Mouse (Mus musculus) adrenal gland, adult 2 months (tissue): ENCODE results near the gene Sec14l2. TPM values are rescaled to one million over a fixed set of nuclear protein-coding genes. Genes with fewer than 3 reads are reported as not detected.

ENCODE experiments used
- DNase-seq: peaks from one replicate; pipeline ENCODE4 v3.0.0; 2021
- long read RNA-seq: library from polyadenylated mRNA; stranded (forward); transcript quantifications from one replicate; pipeline ENCODE4 v2.0.0, GENCODE M21; 2021
- polyA plus RNA-seq: library from polyadenylated mRNA; depleted of rRNA; stranded (reverse); fragments of >200 nt; gene quantifications from 2 replicates; pipeline ENCODE4 v1.2.3, GENCODE M21; 2012; rRNA removed
- total RNA-seq, 2 experiments: library from RNA; stranded (reverse); gene quantifications; 2 replicates each; pipeline ENCODE4 v1.2.3; 2021

Gene Sec14l2
- total RNA-seq, result 1 to 10 TPM; 1.8 to 2.2 TPM
- 0.59 and 0.71 TPM in 2 replicates for polyA plus RNA-seq
- long read RNA-seq, result 0 reads

DNA sequence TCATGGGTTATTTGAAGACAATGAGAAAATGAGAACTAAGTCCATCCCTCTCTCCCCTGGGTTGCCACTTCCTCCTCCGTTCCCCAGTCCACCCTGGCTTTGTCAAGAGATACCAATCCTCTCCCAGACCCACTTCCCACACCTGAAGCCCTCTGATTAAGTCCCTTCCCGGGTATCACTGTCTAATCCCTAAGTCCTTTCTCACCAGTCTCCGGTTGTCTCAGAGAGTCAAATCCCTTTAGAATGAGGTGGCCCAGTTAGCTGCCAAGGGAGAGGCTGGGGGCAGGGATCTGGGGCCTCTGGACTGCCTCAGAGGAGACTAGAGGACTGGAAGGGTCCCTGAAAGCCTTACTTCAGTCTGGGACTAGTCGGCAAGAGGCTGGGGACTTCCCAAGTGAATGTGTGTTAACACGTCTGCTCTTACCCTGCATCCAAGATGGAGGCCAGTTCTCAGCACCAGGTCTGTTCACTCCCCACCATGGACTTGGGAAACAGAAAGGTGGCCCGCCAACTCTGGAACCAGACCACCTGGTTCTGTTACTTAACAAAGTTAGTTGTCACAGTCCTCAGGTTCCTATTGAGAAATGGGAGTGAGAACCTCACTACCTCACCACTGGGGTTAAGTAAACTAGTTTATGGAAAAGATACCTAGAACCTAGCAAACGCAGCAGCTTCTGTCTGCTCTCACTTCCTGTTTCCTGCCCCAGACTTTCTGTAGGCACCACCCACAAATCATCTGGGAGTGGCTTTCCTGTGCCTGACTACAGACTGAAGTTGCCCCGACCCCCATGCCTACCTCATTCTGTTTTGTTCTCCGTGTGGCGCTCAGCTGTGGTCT, at the start of gene Sec14l2:
Sec14l2 (minus strand) TSS at position 674 of the 838 bp plus-strand sequence.
- no peak for DNase-seq

DNA sequence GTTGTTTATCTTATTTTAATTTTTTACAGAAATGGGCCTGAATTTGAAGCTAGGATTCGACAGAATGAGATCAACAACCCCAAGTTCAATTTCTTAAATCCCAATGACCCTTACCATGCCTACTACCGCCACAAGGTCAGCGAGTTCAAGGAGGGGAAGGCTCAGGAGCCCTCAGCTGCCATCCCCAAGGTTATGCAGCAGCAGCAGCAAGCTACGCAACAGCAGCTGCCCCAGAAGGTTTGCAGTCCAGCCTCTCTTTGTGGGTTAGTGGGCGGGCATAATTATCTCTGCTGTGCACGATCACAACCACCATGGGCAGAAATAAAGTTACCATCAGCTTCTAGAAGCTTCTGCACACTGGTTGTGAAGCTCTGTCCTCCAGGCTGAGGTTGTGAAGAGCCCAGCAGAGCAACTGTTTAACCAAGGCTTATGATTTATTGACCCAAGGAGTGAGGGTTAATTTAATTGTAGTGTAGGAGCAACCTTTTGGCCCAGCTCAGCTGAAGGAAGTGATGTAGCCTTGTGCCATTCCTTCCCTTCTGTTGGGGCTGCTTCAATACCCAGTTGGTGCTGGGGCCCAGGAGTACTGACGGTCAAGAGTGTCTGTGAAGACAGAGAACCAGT, 43.4 kb upstream of the Sec14l2 start:
- peak; percentile 39 for DNase-seq

DNA sequence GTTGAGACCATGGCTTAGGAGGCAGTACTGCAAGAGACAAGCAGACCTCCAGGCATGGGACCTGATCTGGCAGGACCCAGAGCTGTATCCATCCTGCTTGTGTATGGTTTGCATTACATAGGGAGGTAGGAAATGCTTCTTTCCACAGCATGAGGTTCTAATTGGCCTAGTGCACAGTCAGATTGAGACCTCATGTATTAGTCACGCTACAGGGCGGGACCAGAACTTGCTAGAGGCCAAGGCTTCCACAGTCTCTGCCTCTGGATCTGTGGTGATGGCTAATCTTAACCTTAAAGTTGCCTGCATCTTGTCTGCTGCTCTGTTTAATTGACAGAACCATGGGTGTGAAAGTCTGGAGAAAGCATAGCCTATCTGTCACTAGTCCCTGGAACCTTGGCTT, 41.5 kb upstream of the Sec14l2 start:
- DNase-seq, result peak; percentile 55

DNA sequence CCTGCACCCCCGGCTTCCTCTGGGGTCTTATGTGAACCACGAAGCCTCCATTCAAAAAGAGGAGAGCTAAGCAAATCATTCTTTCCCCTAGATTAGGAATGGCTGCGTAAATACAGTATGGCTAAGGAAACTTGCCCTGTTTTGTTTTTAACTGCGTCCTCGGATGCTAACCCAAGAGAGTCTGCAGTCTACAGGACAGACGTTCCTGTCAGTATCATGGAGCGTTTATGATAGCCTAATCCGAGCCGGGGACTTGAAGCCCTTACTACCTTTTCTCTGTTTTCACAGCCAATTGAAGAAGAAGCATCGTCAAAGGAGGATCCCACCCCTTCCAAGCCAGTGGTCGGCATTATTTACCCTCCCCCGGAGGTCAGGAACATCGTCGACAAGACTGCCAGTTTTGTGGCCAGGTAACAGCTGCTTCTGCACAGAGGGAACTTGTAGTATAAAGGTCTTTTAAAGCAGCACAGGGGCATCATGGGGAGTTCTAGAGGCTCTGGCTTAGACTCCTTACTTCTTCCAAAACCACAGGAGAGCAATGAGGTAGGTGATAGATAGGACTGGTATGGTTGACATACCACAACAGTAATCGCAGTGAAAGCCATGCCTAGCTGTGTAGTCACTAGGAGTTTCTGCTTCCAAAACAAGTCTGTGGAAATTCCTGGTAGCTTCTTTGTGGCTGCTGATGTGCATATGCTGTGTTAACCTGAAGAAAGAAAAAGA, 37.7 kb upstream of the Sec14l2 start:
- no peak for DNase-seq

DNA sequence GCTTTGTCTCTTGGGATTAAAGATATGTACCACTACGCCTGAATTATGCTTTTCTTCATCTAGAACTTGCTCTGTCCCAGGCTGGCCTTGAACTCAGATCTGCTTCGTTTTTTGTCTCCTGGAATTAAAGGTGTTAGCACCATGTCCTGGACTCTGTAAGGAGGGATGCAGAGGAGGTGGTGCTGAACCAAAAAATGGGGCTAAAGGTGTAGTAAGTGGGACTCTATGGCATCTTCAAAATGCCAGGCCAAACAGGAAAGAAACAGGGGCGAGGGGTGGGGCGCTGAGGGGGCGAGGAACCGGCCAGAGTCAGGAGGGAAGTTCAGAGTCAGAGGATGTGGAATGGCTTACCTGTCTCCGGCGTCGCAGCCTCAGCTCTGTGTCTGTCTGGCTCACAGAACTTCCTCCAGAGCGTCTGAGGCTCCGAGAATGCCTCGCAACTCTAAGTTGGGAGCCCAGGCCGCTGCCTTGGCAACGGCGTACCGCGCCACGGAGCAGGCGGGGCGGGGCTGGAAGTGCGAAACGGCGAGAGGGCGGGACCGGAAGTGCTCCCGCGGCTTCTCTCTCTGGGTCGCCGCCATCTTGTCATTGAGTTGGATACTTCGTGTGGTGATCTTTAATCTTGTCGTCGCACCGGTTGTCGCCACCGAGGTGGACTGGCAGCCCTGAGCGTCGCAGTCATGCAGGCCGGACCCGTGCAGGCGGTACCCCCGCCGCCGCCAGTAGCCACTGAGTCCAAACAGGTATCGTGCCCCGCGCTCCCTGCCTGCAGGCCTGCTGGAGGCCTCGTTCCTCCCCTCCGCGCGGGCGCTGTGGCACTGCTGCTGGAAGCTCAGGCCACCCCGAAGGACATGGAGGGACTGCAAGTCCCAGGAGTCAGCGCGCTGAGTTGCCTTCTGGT, 36.8 kb upstream of the Sec14l2 start, which contains the start of the genes Ccdc157 and Sf3a1:
Ccdc157 (minus strand) TSS at position 486 of the 901 bp plus-strand sequence.
Sf3a1 (plus strand) TSS at position 543 of the 901 bp plus-strand sequence.
- peak; percentile 96 for DNase-seq

DNA sequence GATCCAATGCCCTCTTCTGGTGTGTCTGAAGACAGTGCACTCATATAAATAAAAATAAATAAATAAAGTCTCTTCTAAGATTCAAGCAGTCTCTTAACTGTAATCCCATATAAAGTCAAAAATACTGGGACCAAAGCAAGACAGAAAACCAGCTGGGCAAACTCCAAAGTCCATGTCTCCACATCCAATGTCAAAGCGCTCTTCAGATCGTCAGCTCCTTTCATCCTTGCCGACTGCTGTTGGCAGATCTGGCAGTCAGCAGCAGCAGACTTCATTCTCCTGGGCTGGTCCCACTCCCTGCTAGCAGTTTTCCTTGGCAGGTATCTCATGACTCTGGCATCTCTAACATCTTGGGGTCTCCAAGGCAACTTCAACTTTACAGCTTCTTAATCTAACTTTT, 35.5 kb upstream of the Sec14l2 start:
- no peak for DNase-seq

DNA sequence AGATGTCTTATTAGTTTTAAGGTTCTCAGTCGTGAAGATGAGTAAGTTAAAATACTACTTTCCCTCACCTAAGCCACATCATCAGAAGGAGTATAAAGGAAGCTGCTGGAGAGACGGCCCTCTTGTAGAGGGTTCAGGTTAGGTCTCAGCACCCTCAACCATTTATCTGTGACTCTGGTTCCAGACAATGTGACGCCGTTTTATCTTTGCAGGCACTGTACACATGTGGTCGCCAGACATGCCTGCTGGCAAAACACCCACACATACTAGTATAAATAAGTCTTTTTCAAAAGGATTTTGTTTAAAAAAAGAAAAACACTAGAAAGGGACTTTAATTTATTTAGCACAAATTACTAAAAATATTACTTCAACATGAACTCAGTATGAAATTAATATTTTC, 32.4 kb upstream of the Sec14l2 start:
- no peak for DNase-seq

DNA sequence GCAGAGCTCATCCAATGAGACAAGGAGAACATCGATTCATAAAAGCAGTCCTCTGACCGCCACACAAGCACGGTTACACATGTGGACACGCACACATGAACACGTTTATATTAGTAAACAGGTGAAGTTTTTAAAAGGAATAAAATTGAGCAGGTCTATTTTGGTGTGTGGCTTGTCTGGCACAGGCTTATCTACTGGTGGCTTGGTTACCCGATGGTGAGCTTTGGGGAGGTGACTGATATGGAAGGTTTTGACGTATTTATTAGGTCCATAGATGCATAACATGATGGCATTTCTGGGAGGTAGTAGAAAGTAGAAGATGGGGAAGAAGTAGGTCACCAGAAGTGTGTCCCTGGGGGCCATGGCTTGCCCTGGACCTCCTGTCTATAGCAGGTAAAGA, 30.5 kb upstream of the Sec14l2 start:
- DNase-seq, result no peak

DNA sequence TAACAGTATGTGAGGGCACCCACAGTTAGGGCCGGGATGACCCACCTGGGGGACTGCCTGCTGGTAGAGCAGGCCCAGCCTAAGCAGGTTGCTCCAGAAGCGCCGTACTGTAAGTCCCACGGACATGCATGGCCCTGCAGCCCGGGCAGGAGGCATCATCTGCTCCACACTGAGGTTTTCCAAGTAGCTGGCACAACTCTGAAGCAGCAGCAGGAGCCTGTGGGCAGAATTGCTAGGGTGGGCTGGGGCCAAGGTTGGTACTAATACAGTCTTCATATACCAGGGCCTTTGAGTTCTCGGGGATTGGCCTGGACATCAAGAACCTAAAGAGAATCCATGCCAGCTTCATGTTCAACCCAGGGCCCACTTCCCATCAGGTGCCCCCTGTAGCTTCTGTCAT, 26.7 kb upstream of the Sec14l2 start:
- DNase-seq, result no peak

DNA sequence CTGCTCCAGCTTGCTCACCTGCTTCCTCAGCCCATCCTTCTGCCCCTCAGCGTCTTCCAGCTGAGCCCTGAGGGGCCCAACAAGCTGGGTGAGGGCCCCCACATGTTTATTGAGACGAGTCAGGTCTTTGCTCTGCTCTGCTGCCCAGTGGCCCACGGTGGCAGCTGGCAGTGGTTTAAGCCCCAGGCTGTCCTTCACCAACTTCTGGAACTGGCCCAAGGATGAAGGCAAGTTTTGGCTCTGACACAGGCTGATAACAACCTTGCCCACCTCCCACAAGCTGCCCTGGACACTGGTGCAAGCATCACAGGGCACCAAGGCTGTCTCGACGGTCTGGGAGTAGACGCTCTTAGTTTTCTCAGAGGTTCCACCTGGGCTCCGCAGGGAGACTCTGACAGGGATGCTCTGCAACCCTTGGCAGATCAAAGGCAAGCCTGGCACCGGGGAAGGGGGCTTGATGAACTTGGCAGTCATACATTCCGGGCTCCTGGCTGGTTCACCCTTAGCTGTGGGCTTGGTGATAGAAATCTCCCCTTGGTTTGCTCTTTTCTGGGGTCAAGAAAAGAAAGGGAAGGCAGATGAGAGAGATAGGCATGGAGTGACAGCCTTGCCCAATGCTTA, 25.4 kb upstream of the Sec14l2 start:
- peak; percentile 32 for DNase-seq

DNA sequence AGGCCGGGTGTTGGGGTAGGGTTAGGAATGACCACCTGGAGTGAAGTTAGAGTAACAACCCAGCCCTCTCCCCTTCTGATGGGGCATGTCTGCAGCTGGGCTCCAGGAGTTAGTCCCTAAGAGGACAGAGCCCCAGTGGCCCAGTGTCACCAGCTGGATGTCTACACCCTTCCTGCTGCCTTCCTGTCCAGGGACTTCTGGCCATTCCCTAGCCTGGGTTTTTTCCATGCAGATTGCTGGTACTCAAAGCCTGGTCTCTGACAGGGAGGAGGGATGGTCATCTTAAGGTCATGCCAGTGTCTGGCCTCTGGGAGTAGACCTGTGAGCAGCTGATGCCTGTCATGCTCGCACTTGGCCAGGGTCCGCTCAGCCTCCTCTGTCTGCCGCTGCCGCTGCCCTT, 24.9 kb upstream of the Sec14l2 start:
- DNase-seq, result peak; percentile 42

DNA sequence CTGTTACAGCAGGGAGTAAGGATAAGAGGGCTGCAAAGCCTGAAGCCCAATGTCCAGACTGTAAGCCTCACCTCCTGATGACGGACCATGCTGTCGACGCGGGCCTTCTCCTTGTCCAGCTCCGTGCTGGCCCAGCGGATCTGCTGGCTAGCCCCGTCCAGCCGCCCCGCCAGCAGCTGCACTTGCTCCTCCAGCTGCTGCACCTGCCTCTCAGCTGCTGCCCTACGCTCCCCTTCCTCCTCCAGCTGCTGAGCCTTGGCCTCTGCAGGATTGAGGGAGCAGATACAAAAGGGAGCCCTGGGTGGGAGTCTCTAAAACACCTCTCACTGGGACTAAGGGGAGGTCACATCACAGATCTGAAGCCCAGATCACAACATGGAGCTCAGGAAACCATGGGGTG, 23.9 kb upstream of the Sec14l2 start:
- no peak for DNase-seq

DNA sequence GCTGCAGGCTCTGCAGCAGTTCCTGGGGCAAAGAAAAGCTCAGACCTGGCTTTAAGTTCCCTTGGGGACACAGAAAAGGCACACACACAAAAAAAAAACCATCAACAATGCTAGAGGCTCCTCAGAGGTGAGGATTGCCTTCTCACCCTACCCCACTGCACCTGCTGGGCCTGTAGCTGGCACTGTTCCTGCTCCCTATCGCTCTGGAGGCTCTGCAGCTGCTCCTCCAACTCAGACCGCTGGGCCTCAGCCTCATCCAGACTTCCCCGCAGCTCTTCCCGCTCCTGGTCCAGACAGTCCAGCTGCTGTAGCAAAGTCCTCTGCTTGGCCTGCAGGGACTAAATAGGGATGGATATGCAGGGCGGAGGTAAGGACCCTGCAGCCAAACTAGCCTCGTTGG, 23.2 kb upstream of the Sec14l2 start:
- DNase-seq, result no peak

DNA sequence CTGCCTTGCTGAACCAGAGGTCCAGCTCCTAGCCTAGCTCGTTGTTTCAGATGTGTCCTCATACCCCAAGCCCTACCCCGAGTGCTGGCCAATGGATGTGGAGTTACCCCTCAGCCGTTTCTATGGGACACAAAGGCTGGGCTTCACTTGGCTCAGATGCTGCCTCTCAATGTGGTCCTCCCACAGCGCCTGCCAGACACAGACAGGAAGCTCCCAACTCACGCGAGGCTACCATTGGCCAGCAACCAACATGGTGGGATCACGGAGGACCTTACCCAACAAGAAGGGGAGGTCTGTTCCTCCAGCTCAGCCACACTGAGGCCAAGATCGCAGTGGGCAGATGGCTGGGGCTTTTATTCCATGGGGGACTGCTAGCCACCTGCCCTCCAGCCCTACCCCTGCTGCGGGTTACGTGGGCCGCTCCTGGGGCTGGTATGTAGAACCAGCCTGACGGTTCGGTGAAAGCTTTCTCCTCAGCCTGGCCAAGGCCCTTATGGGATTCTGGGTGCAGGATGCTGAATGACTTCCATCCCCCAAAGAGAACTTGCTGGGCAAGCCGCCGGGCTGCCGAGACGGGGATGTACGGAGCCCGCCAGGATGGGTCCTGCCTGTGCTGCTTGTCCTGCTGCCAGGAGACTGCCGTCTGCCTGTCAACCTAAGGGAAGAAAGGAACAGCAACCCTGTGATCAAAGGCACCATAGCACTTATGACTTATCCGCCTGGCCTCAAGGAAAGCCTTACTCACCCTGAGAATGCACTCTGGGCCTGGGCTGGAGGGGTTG, 20.3 kb upstream of the Sec14l2 start:
- DNase-seq, result no peak

DNA sequence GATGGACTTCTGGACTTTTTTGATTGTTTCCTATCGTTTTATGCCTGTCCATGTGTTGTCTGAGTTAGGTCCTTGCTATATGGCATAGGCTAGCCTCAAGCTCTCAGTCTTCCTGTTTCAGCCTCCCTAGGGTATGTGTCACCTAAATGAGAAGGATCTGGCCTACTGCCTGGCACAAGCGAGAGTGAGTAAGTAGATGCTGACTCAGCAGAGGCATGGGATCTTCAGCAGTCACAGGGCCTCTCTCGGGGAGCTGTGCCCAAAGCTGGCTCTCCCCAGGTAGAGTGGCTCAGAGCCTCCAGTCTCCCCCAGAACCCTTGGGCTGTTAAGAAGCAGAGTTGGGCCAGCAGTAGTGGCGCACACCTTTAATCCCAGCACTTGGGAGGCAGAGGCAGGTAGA, 19.1 kb upstream of the Sec14l2 start:
- DNase-seq, result peak; percentile 43

DNA sequence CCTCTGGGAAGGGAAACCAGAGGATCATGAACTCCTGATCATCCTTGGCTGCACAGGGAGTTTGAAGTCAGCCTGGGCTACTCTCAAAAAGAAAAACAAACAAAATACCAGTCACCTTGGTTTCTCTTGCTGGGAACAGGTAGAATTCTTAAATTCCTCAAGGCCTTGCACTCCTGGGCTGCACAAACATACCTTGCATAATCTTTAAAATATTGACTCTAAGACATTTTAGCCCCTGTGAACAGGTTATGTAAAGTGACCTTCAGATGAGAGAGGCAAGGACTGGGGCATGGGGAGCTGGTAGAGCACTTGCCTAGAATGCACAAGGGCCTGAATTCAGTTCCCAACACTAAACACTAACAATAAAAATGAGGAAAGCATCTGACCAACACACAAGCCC, 18.3 kb upstream of the Sec14l2 start:
- DNase-seq, result no peak

DNA sequence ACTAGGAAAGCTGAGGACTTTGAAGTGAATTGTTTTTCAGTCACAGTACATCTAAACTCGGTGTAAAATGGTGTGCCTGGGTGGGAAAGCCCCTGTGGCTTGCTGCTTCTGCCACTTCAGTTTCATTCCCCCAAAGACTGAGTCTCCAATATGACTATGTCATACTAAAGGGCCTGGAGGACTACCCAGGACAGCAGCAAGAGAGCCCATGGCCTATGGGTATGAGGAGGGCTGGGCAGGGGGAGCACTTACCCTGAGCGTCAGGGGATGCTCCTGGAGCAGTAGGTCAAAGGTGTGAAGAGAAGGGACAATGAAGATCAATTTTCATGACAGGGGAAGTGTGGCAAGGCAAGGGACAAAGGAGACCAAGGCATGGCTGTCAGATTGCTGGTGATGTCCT, 15.7 kb upstream of the Sec14l2 start:
- no peak for DNase-seq

DNA sequence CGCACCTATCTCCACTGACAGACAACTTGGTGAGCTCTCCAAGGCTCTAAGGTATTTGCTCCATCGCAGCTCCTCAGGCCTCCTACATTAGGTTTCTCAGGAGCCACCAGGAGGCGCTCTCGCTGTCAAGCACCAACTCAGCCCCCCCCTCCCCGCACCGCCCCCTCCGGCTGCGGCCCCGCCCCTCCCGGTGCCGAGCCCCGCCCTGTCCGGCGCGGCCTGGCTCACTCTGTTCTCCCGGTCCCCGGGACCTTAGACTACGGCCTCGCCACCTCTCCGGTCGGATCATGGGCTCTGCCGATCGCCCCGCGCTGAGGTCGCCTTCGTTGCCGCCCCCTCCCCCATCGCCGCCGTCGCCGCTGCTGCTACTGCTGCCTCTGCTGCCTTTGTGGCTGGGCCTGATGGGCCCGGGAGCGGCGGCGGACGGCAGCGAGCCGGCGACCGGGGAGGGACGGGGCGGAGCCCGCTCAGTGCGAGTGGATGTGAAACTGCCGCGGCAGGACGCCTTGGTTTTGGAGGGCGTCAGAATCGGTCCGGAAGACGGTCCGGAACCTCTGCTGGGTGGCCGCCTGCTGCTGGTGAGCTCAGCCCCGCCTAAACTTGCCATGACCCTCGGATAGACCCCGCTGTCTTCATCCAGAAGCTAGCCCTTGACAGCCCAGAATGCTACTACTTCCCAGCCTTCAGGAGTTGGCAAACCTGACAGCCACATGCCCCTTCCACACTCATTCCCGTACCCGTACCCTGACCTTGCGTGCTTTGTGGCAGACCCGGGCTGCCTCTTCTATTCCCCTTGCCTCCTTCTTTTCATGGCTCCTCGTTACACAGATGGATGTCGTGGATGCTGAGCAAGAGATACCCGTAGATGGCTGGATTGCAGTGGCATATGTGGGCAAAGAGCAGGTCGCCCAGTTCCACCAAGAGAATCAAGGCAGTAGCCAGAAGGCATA, 12.0 kb upstream of the Sec14l2 start, which contains the start of gene Rnf215:
Rnf215 (plus strand) TSS at position 217 of the 950 bp plus-strand sequence.
- DNase-seq, result peak; percentile 93

DNA sequence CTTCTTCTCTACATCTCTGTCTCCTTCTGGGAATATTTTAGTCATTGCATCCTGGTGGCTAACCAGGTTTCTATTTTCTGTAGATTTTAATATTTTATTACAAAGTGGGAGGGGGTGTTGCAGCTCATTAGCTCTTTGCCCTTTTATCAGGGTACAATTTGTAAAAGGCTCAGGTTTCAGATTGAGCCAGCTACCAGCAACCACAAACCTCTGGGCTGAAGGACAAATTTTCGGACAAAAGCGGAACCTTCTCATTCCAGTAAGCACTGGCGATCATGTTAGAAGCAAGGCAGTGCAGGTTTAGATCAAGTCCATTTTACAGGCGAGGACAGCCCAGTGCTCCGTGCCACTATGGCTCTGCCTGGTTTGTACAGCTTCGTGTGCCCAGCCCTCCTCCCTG, 11.2 kb upstream of the Sec14l2 start:
- no peak for DNase-seq
